Mouse (Mus musculus): Measurements from ENCODE around the gene Arhgdib. TPM values are rescaled to one million over a fixed set of nuclear protein-coding genes. Genes with fewer than 3 reads are reported as not detected.

Arhgdib gene
- total and polyA plus RNA-seq, 3 experiments: 321 to 1,150 (median 355) TPM

DNA sequence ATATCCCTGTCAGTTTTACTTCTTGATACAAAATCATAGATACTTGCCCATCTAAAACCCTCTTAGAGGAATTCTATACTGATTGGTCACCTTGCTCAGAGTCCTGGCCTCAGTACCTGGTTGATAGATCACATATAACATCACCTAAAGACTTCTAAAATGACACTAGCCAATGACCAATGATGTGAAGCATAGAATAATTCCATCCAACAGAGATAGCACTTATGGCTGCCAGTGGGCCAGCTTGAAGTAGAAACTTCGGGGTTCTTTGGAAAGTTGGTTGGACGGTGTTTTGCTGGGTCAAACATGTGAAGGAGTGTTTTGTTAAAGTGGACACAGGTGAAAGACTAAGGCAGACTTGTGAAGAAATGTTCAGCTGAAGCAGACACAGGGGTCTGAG is 8.5 kb upstream of the Arhgdib start:
- no peaks in the 10 kb centered on the region for H3K9me3 ChIP-seq (replicated peaks; ENCODE audit: low read length)
- H3K4me3 ChIP-seq (replicated peaks in 1 of 3; ENCODE audit: low read depth in 2 of 3, low read length in 2 of 3, poor library complexity in 1 of 3): no peak overlapping the region
- TF ChIP-seq HCFC1 (IDR thresholded peaks at IDR 0.05; ENCODE audit: low read depth, low read length) (no peak), SIN3A (IDR thresholded peaks at IDR 0.05; ENCODE audit: low read length) (no peak), JUND (conservative IDR thresholded peaks at IDR 0.05; ENCODE audit: low read depth, low read length) (no peak), POLR2AphosphoS2 (IDR thresholded peaks at IDR 0.05; ENCODE audit: low read depth, low read length) (no peak), MAZ (IDR thresholded peaks at IDR 0.05; ENCODE audit: low read depth, low read length) (no peak), PAX5 (IDR thresholded peaks at IDR 0.05; ENCODE audit: low read length) (no peak), RCOR1 (conservative IDR thresholded peaks at IDR 0.05; ENCODE audit: low read depth, low read length) (no peak), USF1 (IDR thresholded peaks at IDR 0.05; ENCODE audit: low read depth, low read length) (no peak), CHD1 (IDR thresholded peaks at IDR 0.05; ENCODE audit: low read depth, low read length) (no peak), ZNF384 (IDR thresholded peaks at IDR 0.05; ENCODE audit: low read depth, low read length) (no peak), TBP (conservative IDR thresholded peaks at IDR 0.05; ENCODE audit: low read depth, low read length) (no peak), IRF4 (IDR thresholded peaks at IDR 0.05; ENCODE audit: low read depth, low read length) (no peak), MXI1 (IDR thresholded peaks at IDR 0.05; ENCODE audit: low read depth, low read length) (no peak), USF2 (conservative IDR thresholded peaks at IDR 0.05; ENCODE audit: low read depth, low read length) (no peak), KAT2A (IDR thresholded peaks at IDR 0.05; ENCODE audit: insufficient replicate concordance, low read length) (no peak), E2F4 (IDR thresholded peaks at IDR 0.05; ENCODE audit: insufficient replicate concordance, low read depth, low read length) (no peak), MAFK (IDR thresholded peaks at IDR 0.05; ENCODE audit: insufficient replicate concordance, low read length) (no peak)
- H3K27me3 ChIP-seq (replicated peaks): no peaks in the 10 kb centered on the region
- no peak for DNase-seq (ENCODE audit: extremely low read depth)
- H3K9ac ChIP-seq (ENCODE audit: insufficient read depth, low read depth): no peak overlapping the region
- no peaks in the 10 kb centered on the region for H3K36me3 ChIP-seq (replicated peaks in 1 of 2; ENCODE audit: control insufficient read depth in 1 of 2, insufficient read depth in 1 of 2, low read length in 1 of 2)
- no peaks in the 10 kb centered on the region for H3K79me2 ChIP-seq (replicated peaks; ENCODE audit: control insufficient read depth, extremely low read depth, insufficient read depth, poor library complexity, severe bottlenecking)
- peaks cover 11 to 12% of the 10 kb centered on the region in 2 experiments for H3K4me1 ChIP-seq (ENCODE audit: control insufficient read depth in 1 of 2, insufficient read depth in 2 of 2)
- H3K4me2 ChIP-seq (ENCODE audit: insufficient read depth, low read depth, poor library complexity, severe bottlenecking): no peak overlapping the region
- H3K27ac ChIP-seq (ENCODE audit: insufficient read depth, low read depth): no peak overlapping the region
- dilution Hi-C loops (cut with MboI; ENCODE audit: extremely low pct_ligation_motif_present, extremely low pct_unique_long_range_greater_than_20kb, low sequenced_read_pairs) (no loop called here), in situ Hi-C loops (cut with MboI; ENCODE audit: low pct_ligation_motif_present, low pct_unique_long_range_greater_than_20kb, low sequenced_read_pairs) (no loop called here)

- Histone ChIP-seq H3K4me1 (ENCODE audit: control insufficient read depth in 1 of 2, insufficient read depth in 2 of 2) (peaks cover 11 to 30% of the 10 kb centered on the region in 2 experiments), H3K4me2 (ENCODE audit: insufficient read depth, low read depth, poor library complexity, severe bottlenecking) (no peak overlapping the region), H3K79me2 (replicated peaks; ENCODE audit: control insufficient read depth, extremely low read depth, insufficient read depth, poor library complexity, severe bottlenecking) (no peaks in the 10 kb centered on the region), H3K27me3 (replicated peaks) (no peaks in the 10 kb centered on the region), H3K9ac (ENCODE audit: insufficient read depth, low read depth) (no peak overlapping the region), H3K36me3 (replicated peaks in 1 of 2; ENCODE audit: control insufficient read depth in 1 of 2, insufficient read depth in 1 of 2, low read length in 1 of 2) (no peaks in the 10 kb centered on the region), H3K9me3 (replicated peaks; ENCODE audit: low read length) (no peaks in the 10 kb centered on the region), H3K4me3 (replicated peaks in 1 of 3; ENCODE audit: low read depth in 2 of 3, low read length in 2 of 3, poor library complexity in 1 of 3) (no peak overlapping the region), H3K27ac (ENCODE audit: insufficient read depth, low read depth) (no peak overlapping the region)
- in situ Hi-C loops (cut with MboI; ENCODE audit: low pct_ligation_motif_present, low pct_unique_long_range_greater_than_20kb, low sequenced_read_pairs) (no loop called here), dilution Hi-C loops (cut with MboI; ENCODE audit: extremely low pct_ligation_motif_present, extremely low pct_unique_long_range_greater_than_20kb, low sequenced_read_pairs) (no loop called here)
- TF ChIP-seq MAX (IDR thresholded peaks at IDR 0.05; ENCODE audit: low read length) (no peak), PAX5 (IDR thresholded peaks at IDR 0.05; ENCODE audit: low read length) (no peak), SMC3 (IDR thresholded peaks at IDR 0.05; ENCODE audit: low read depth, low read length) (no peak), E2F4 (IDR thresholded peaks at IDR 0.05; ENCODE audit: insufficient replicate concordance, low read depth, low read length) (no peak), MAZ (IDR thresholded peaks at IDR 0.05; ENCODE audit: low read depth, low read length) (no peak), JUND (conservative IDR thresholded peaks at IDR 0.05; ENCODE audit: low read depth, low read length) (no peak), MXI1 (IDR thresholded peaks at IDR 0.05; ENCODE audit: low read depth, low read length) (no peak), EP300 (IDR thresholded peaks at IDR 0.05; ENCODE audit: low read length) (no peak), ZMIZ1 (IDR thresholded peaks at IDR 0.05; ENCODE audit: low read depth, low read length) (no peak), ZC3H11A (IDR thresholded peaks at IDR 0.05; ENCODE audit: low read depth, low read length) (no peak), NELFE (IDR thresholded peaks at IDR 0.05; ENCODE audit: low read depth, low read length) (no peak), CHD1 (IDR thresholded peaks at IDR 0.05; ENCODE audit: low read depth, low read length) (no peak), RAD21 (IDR thresholded peaks at IDR 0.05; ENCODE audit: low read depth, low read length) (no peak), CHD2 (IDR thresholded peaks at IDR 0.05; ENCODE audit: low read length) (no peak), POLR2AphosphoS2 (IDR thresholded peaks at IDR 0.05; ENCODE audit: low read depth, low read length) (no peak), TCF12 (IDR thresholded peaks at IDR 0.05; ENCODE audit: low read depth, low read length) (no peak), UBTF (IDR thresholded peaks at IDR 0.05; ENCODE audit: low read depth, low read length) (no peak), POLR2A (IDR thresholded peaks at IDR 0.05; ENCODE audit: low read depth, low read length) (no peak), MAFK (IDR thresholded peaks at IDR 0.05; ENCODE audit: insufficient replicate concordance, low read length) (no peak), ZKSCAN1 (IDR thresholded peaks at IDR 0.05; ENCODE audit: borderline replicate concordance, low read depth, low read length) (no peak)
- no peak for DNase-seq (ENCODE audit: extremely low read depth)
Observed at GRCm38 (mm10) chr6:136947716-136948115, 6.0 kb upstream of the Arhgdib start.
